Mouse (Mus musculus): ENCODE measurements around the gene Ccnd2. TPM values are rescaled to one million over a fixed set of nuclear protein-coding genes. Genes with fewer than 3 reads are reported as not detected.

Gene Ccnd2
- 47.8 and 51.0 TPM in 2 replicates for polyA plus RNA-seq (2012; rRNA removed)

- peak; percentile 56 for DNase-seq
- TF ChIP-seq CTCF (IDR thresholded peaks at IDR 0.05; ENCODE audit: insufficient read depth, low read length): no peak
- TF ChIP-seq POLR2A (IDR thresholded peaks at IDR 0.05; ENCODE audit: borderline replicate concordance, extremely low read depth, low read depth, low read length): no peak
- Histone ChIP-seq H3K4me3 (replicated peaks; ENCODE audit: extremely low read depth, low read depth, low read length) (peak within 1 kb of the TSS; percentile 35), H3K4me1 (ENCODE audit: control insufficient read depth, insufficient read depth, low read length) (peaks cover 19% of the 10 kb centered on the region)
- WGBS: under 1% methylated on average over 38 of the region's 40 CpGs
Observed at GRCm38 (mm10) chr6:127152106-127152951, at the start of gene Ccnd2. Gene Ccnd2 (minus strand): TSS chr6:127152193.

DNA sequence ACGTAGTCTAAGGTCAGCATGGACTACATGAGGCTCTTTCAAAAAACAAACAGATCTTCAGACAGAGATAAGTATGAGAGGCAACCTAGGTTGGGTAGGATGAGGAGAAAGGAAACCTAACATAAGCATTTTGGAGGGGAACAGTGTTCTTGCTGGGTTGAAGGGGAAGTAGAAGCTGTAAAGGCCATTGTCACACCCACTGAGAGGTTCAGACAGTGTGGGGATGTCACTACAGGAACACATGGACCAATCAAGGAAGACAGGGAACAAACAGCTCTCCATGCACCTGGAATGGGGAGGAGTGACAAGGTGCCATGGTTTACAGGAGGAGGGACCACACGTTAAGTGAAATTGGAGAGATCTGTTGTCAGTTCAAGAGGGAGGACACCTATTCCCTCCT, 45.0 kb upstream of the Ccnd2 start:
- no peak overlapping the region for H3K4me3 ChIP-seq (replicated peaks; ENCODE audit: extremely low read depth, low read depth, low read length)
- no peak for DNase-seq
- no peaks in the 10 kb centered on the region for H3K4me1 ChIP-seq (ENCODE audit: control insufficient read depth, insufficient read depth, low read length)
- no peak for TF ChIP-seq CTCF (IDR thresholded peaks at IDR 0.05; ENCODE audit: insufficient read depth, low read length)
- TF ChIP-seq POLR2A (IDR thresholded peaks at IDR 0.05; ENCODE audit: borderline replicate concordance, extremely low read depth, low read depth, low read length): no peak
- WGBS: 75% methylated on average over 2 of the region's 2 CpGs

- 80% methylated on average over 12 of the region's 12 CpGs for WGBS
- H3K4me1 ChIP-seq (ENCODE audit: control insufficient read depth, insufficient read depth, low read length): no peaks in the 10 kb centered on the region
- H3K4me3 ChIP-seq (replicated peaks; ENCODE audit: extremely low read depth, low read depth, low read length): no peak overlapping the region
- TF ChIP-seq POLR2A (IDR thresholded peaks at IDR 0.05; ENCODE audit: borderline replicate concordance, extremely low read depth, low read depth, low read length): no peak
- no peak for DNase-seq
Observed at GRCm38 (mm10) chr6:127181296-127181695, 29.3 kb upstream of the Ccnd2 start.

GRCm38 (mm10) chr6:127179056-127179759, 27.2 kb upstream of the Ccnd2 start:
- WGBS: 49% methylated on average over 12 of the region's 12 CpGs
- H3K4me3 ChIP-seq (replicated peaks; ENCODE audit: extremely low read depth, low read depth, low read length): no peak overlapping the region
- TF ChIP-seq POLR2A (IDR thresholded peaks at IDR 0.05; ENCODE audit: borderline replicate concordance, extremely low read depth, low read depth, low read length) (no peak), CTCF (IDR thresholded peaks at IDR 0.05; ENCODE audit: insufficient read depth, low read length) (no peak)
- DNase-seq: no peak
- H3K4me1 ChIP-seq (ENCODE audit: control insufficient read depth, insufficient read depth, low read length): no peaks in the 10 kb centered on the region

- Histone ChIP-seq H3K4me3 (replicated peaks; ENCODE audit: extremely low read depth, low read depth, low read length) (no peak overlapping the region), H3K4me1 (ENCODE audit: control insufficient read depth, insufficient read depth, low read length) (no peaks in the 10 kb centered on the region)
- DNase-seq: no peak
- TF ChIP-seq POLR2A (IDR thresholded peaks at IDR 0.05; ENCODE audit: borderline replicate concordance, extremely low read depth, low read depth, low read length) (no peak), CTCF (IDR thresholded peaks at IDR 0.05; ENCODE audit: insufficient read depth, low read length) (no peak)
- 54% methylated on average over 7 of the region's 7 CpGs for WGBS
Observed at GRCm38 (mm10) chr6:127177962-127178361, 26.0 kb upstream of the Ccnd2 start.

- TF ChIP-seq CTCF (IDR thresholded peaks at IDR 0.05; ENCODE audit: insufficient read depth, low read length) (no peak), POLR2A (IDR thresholded peaks at IDR 0.05; ENCODE audit: borderline replicate concordance, extremely low read depth, low read depth, low read length) (no peak)
- WGBS: 59% methylated on average over 4 of the region's 4 CpGs
Observed at GRCm38 (mm10) chr6:127177441-127177840, 25.4 kb upstream of the Ccnd2 start.

GRCm38 (mm10) chr6:127172461-127172860, 20.5 kb upstream of the Ccnd2 start:
- Histone ChIP-seq H3K4me3 (replicated peaks; ENCODE audit: extremely low read depth, low read depth, low read length) (no peak overlapping the region), H3K4me1 (ENCODE audit: control insufficient read depth, insufficient read depth, low read length) (no peaks in the 10 kb centered on the region)
- no peak for DNase-seq
- TF ChIP-seq POLR2A (IDR thresholded peaks at IDR 0.05; ENCODE audit: borderline replicate concordance, extremely low read depth, low read depth, low read length) (no peak), CTCF (IDR thresholded peaks at IDR 0.05; ENCODE audit: insufficient read depth, low read length) (no peak)
- 82% methylated on average over 11 of the region's 11 CpGs for WGBS

More at GRCm38 (mm10) chr6:127177441-127177840, 25.4 kb upstream of the Ccnd2 start:
- Histone ChIP-seq H3K4me3 (replicated peaks; ENCODE audit: extremely low read depth, low read depth, low read length) (no peak overlapping the region), H3K4me1 (ENCODE audit: control insufficient read depth, insufficient read depth, low read length) (no peaks in the 10 kb centered on the region)
- DNase-seq: no peak

DNA sequence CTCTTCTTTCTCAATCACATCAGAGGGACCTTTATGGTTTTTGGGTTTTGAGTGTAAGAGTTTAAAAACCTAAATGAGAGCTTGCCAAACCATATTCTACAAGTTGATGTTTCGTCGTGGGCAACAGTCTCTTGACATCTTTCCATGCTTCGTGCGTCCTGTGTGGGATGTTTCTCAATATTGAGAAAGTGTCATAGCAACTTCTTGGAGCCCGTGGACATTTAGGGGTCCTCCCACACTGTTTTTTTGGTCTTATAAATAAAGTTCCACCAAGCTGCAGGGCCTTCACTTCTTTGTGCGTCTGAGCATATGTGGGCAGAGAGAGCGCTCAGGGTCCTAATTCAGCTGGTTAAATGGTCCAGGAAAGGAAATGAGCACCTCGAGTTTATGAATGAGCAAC, 18.7 kb upstream of the Ccnd2 start:
- TF ChIP-seq CTCF (IDR thresholded peaks at IDR 0.05; ENCODE audit: insufficient read depth, low read length): no peak
- TF ChIP-seq POLR2A (IDR thresholded peaks at IDR 0.05; ENCODE audit: borderline replicate concordance, extremely low read depth, low read depth, low read length): no peak
- DNase-seq: no peak
- no peak overlapping the region for H3K4me3 ChIP-seq (replicated peaks; ENCODE audit: extremely low read depth, low read depth, low read length)
- WGBS: 73% methylated on average over 8 of the region's 8 CpGs
- H3K4me1 ChIP-seq (ENCODE audit: control insufficient read depth, insufficient read depth, low read length): no peaks in the 10 kb centered on the region

- H3K4me1 ChIP-seq (ENCODE audit: control insufficient read depth, insufficient read depth, low read length): no peaks in the 10 kb centered on the region; the same call in 1 of the 2 replicates
- H3K4me3 ChIP-seq (replicated peaks; ENCODE audit: extremely low read depth, low read depth, low read length): no peak overlapping the region
- TF ChIP-seq POLR2A (IDR thresholded peaks at IDR 0.05; ENCODE audit: borderline replicate concordance, extremely low read depth, low read depth, low read length) (no peak), CTCF (IDR thresholded peaks at IDR 0.05; ENCODE audit: insufficient read depth, low read length) (no peak)
- WGBS: 42% methylated on average over 4 of the region's 4 CpGs
- no peak for DNase-seq
Observed at GRCm38 (mm10) chr6:127165663-127166062, 13.7 kb upstream of the Ccnd2 start.

Measured in lung, adult 2 months (tissue).